Mouse (Mus musculus): ENCODE results near the gene Mtx1. TPM values are rescaled to one million over a fixed set of nuclear protein-coding genes. Genes with fewer than 3 reads are reported as not detected.
A peak's percentile ranks its signal among the peaks of the same experiment; 100 is the strongest.

The Mtx1 gene
- 179 and 204 TPM in 2 replicates for polyA plus RNA-seq (2016; fragmentation: Nextera tagmentation; extraction: Ambion mirVana)

DNA sequence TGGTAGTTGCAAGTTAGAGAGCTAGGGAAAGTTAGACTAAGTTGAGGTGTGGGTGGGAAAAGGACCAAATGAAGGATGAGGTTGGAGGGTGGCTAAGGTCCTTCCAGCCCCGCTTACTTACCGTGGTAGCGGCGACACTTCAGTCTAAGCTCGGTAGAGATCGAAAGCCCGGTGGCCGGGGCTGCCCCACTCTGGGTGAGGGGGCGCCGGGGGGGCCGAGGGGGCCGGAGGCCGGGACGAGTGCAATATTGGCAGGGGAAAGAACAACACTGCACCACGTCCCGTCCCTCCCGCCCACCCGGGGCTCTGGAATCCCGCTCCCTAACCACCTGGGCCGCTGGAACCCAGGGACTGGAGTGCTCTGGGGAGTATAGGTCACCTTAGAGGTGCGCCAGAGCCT, at the start of gene Mtx1:
TSS of gene Mtx1 (minus strand) at position 189 of the 400 bp plus-strand sequence.
- H3K4me1 ChIP-seq, result peaks cover 53% of the 10 kb centered on the region
- peak within 1 kb of the TSS; percentile 64 for H3K4me3 ChIP-seq
- peaks cover 3% of the 10 kb centered on the region; the same call in 1 of the 2 replicates for H3K36me3 ChIP-seq
- peaks cover 64% of the 10 kb centered on the region for H3K27me3 ChIP-seq (ENCODE audit: insufficient read depth, poor library complexity, severe bottlenecking)
- peak within 1 kb of the TSS; percentile 85 for H3K27ac ChIP-seq
- DNase-seq (ENCODE audit: low spot score), result no peak
- H3K9me3 ChIP-seq, result no peaks in the 10 kb centered on the region
- 5% methylated on average over 21 of the region's 21 CpGs for WGBS

GRCm38 (mm10) chr3:89276061-89276460, 49.2 kb upstream of the Mtx1 start:
- 0 out of 2 replicates have a peak, but pooled peaks cover 8% of the 10 kb centered on the region for H3K27me3 ChIP-seq (ENCODE audit: insufficient read depth, poor library complexity, severe bottlenecking)
- no peak for DNase-seq (ENCODE audit: low spot score)
- peaks cover 59% of the 10 kb centered on the region for H3K4me1 ChIP-seq
- H3K27ac ChIP-seq, result no peak overlapping the region
- 84% methylated on average over 13 of the region's 13 CpGs for WGBS
- peak overlapping the region; percentile 77; the same call in 1 of the 2 replicates for H3K4me3 ChIP-seq
- H3K36me3 ChIP-seq, result peaks cover 42% of the 10 kb centered on the region
- no peaks in the 10 kb centered on the region for H3K9me3 ChIP-seq

DNA sequence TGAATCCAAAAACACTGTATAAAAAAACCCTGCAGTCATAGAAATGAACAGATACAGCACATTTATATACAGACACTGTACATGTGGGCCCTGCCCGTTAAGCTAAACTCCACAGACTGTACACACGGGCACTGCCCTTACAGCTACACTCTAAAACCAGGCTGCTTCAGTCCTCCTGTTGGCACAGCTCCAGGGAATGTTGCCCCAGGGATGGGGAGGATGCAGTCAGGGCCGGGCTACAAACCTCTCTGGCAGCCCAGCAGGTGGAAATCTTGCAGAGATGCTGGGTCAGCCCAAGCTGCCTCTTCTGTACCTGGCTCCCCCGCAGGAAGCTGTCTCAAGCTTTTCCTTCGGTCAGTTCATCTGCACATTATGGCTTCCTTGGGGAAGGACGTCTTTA, 44.9 kb upstream of the Mtx1 start:
- Histone ChIP-seq H3K9me3 (no peaks in the 10 kb centered on the region), H3K27me3 (ENCODE audit: insufficient read depth, poor library complexity, severe bottlenecking) (no peaks in the 10 kb centered on the region), H3K27ac (no peak overlapping the region), H3K4me3 (no peak overlapping the region), H3K4me1 (peaks cover 57% of the 10 kb centered on the region), H3K36me3 (peaks cover 45% of the 10 kb centered on the region)
- WGBS, result 69% methylated on average over 6 of the region's 6 CpGs
- no peak for DNase-seq (ENCODE audit: low spot score)

DNA sequence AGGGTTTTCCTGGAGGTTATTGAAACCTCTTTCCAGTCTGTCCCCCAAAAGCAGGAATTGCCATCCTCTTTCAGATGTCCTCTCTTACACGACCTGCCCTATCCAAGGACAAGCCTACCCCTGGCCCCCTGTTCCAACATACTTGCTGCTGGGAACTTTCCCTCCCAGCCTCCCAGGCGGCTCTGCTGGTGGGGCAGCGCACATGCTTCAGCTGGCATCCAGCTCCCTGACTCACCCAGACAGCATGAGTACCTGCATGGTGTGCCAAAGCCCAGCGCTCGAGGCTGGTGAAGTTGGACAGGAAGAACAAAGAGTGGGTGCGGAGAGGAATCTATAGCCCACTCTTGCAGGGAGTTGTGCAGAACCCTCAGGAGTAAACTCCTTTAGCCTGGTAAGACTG, 44.0 kb upstream of the Mtx1 start:
- peaks cover 56% of the 10 kb centered on the region for H3K4me1 ChIP-seq
- H3K36me3 ChIP-seq, result peaks cover 40% of the 10 kb centered on the region
- peak overlapping the region; percentile 91 for H3K27ac ChIP-seq
- no peaks in the 10 kb centered on the region for H3K9me3 ChIP-seq
- WGBS, result 65% methylated on average over 6 of the region's 6 CpGs
- H3K27me3 ChIP-seq (ENCODE audit: insufficient read depth, poor library complexity, severe bottlenecking), result no peaks in the 10 kb centered on the region
- peak overlapping the region; percentile 66 for H3K4me3 ChIP-seq
- no peak for DNase-seq (ENCODE audit: low spot score)

DNA sequence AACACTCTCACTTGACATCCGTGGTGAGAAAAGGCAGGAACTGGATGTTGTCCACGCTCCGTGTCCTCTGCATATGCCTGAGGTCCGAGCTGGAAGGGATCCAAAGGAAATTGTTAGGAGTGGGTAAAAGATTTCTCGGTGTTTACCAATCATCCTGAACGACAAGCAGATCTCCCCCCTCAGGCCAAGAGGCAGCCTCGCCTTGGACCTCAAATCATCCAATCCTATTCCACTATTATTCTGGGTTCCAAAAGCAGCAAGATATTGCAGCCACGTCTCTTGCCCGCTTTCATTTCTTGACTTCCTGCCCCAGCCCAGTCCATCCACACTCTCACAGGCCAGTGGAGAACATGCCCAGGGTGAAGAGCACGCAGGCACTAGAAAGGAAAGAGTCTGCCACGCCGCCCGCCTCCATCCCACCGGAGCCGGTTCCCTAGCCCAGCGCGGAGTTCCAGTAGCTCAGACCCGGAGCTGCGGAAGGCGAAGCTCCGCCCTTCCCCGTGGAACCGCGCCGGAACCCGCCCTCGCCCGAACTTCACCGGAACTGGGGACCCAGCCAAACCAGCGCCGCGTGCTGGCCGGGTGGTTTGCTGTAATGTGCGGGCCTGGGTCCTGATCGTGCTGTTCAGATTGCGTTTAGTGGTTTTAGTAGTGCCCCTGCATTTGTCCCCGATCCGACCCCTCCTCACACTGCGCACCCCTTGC, 43.3 kb upstream of the Mtx1 start, which contains the start of gene Slc50a1:
TSS of gene Slc50a1 (minus strand) at position 520 of the 705 bp plus-strand sequence.
- H3K4me3 ChIP-seq, result peak within 1 kb of the TSS; percentile 66
- no peaks in the 10 kb centered on the region for H3K27me3 ChIP-seq (ENCODE audit: insufficient read depth, poor library complexity, severe bottlenecking)
- H3K36me3 ChIP-seq, result peaks cover 33% of the 10 kb centered on the region
- peak; percentile 87 for DNase-seq (ENCODE audit: low spot score)
- 3% methylated on average over 39 of the region's 39 CpGs for WGBS
- peak within 1 kb of the TSS; percentile 91 for H3K27ac ChIP-seq
- H3K4me1 ChIP-seq, result peaks cover 55% of the 10 kb centered on the region
- no peaks in the 10 kb centered on the region for H3K9me3 ChIP-seq

GRCm38 (mm10) chr3:89268916-89269315, 42.0 kb upstream of the Mtx1 start:
- WGBS, result 49% methylated on average over 8 of the region's 8 CpGs
- Histone ChIP-seq H3K9me3 (no peaks in the 10 kb centered on the region), H3K4me1 (peaks cover 55% of the 10 kb centered on the region), H3K4me3 (peak overlapping the region; percentile 66; the same call in 1 of the 2 replicates), H3K36me3 (peaks cover 25% of the 10 kb centered on the region), H3K27ac (peak overlapping the region; percentile 91; the same call in 1 of the 2 replicates), H3K27me3 (ENCODE audit: insufficient read depth, poor library complexity, severe bottlenecking) (no peaks in the 10 kb centered on the region)
- no peak for DNase-seq (ENCODE audit: low spot score)

- H3K27me3 ChIP-seq (ENCODE audit: insufficient read depth, poor library complexity, severe bottlenecking), result no peaks in the 10 kb centered on the region
- under 1% methylated on average over 20 of the region's 20 CpGs for WGBS
- DNase-seq (ENCODE audit: low spot score), result peak; percentile 93
- H3K36me3 ChIP-seq, result 0 out of 2 replicates have a peak, but pooled peaks cover 6% of the 10 kb centered on the region
- peak overlapping the region; percentile 94 for H3K27ac ChIP-seq
- H3K4me3 ChIP-seq, result peak overlapping the region; percentile 85
- no peaks in the 10 kb centered on the region for H3K9me3 ChIP-seq
- H3K4me1 ChIP-seq, result peaks cover 55% of the 10 kb centered on the region
Measured at GRCm38 (mm10) chr3:89266439-89266893, 39.6 kb upstream of the Mtx1 start.

- Histone ChIP-seq H3K27ac (no peak overlapping the region; the same call in 1 of the 2 replicates), H3K27me3 (ENCODE audit: insufficient read depth, poor library complexity, severe bottlenecking) (peaks cover 4% of the 10 kb centered on the region; the same call in 1 of the 2 replicates), H3K36me3 (no peaks in the 10 kb centered on the region), H3K9me3 (no peaks in the 10 kb centered on the region), H3K4me3 (no peak overlapping the region), H3K4me1 (peaks cover 19% of the 10 kb centered on the region)
- 51% methylated on average over 10 of the region's 10 CpGs for WGBS
- no peak for DNase-seq (ENCODE audit: low spot score)
Measured at GRCm38 (mm10) chr3:89262417-89262816, 35.5 kb upstream of the Mtx1 start.

- no peaks in the 10 kb centered on the region for H3K9me3 ChIP-seq
- H3K4me3 ChIP-seq, result no peak overlapping the region
- 74% methylated on average over 3 of the region's 3 CpGs for WGBS
- no peak for DNase-seq (ENCODE audit: low spot score)
- peaks cover 4% of the 10 kb centered on the region; the same call in 1 of the 2 replicates for H3K27me3 ChIP-seq (ENCODE audit: insufficient read depth, poor library complexity, severe bottlenecking)
- H3K36me3 ChIP-seq, result no peaks in the 10 kb centered on the region
- H3K27ac ChIP-seq, result no peak overlapping the region
- 0 out of 2 replicates have a peak, but pooled peaks cover 4% of the 10 kb centered on the region for H3K4me1 ChIP-seq
Measured at GRCm38 (mm10) chr3:89260211-89260610, 33.3 kb upstream of the Mtx1 start.

DNA sequence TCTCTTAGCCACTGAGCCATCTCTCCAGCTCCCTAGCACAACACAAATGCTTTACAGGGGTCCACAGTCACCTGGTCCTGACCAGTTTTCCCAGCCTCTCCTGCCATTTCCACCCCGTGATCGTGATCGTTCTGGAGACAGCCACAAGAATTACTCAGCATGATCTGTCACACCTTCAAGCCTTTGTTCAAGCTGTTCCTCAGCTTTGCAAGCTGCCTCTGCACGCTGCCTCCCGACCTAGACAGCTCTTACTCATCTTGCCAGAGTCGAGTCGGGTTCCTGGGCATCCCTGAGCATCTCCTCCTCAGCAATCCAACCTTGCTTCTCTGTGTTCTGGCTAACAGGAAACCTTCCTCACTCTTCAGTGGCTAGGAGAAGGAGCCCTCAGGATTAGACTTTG, 32.2 kb upstream of the Mtx1 start, which contains the start of gene Dpm3:
TSS of gene Dpm3 (plus strand) at position 283 of the 400 bp plus-strand sequence.
- H3K4me1 ChIP-seq, result 0 out of 2 replicates have a peak, but pooled peaks cover 4% of the 10 kb centered on the region
- H3K27me3 ChIP-seq (ENCODE audit: insufficient read depth, poor library complexity, severe bottlenecking), result peaks cover 4% of the 10 kb centered on the region; the same call in 1 of the 2 replicates
- H3K36me3 ChIP-seq, result no peaks in the 10 kb centered on the region
- WGBS, result 44% methylated on average over 7 of the region's 7 CpGs
- no peaks in the 10 kb centered on the region for H3K9me3 ChIP-seq
- no peak within 1 kb of the TSS for H3K27ac ChIP-seq
- no peak for DNase-seq (ENCODE audit: low spot score)
- no peak within 1 kb of the TSS for H3K4me3 ChIP-seq

DNA sequence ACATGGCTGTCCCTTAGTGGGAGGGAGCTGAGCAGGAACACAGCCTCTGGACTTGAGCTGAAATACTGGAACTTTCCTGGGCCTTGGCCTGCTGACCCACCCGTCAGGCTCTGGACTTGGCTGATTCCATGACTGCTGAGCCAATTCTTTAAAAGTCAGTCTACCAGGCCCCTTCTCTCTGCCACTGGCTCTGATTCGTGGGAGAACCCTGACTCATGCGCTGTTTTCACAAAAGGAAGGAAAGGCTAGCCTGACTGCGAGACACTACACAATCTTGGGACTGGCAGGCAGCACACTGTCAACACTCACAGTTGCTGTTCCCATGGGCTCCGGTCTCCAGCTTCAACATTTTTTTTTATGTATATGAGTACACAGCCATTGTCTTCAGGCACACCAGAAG, 29.3 kb upstream of the Mtx1 start:
- Histone ChIP-seq H3K27ac (no peak overlapping the region), H3K4me1 (peaks cover 14% of the 10 kb centered on the region), H3K9me3 (no peaks in the 10 kb centered on the region), H3K36me3 (no peaks in the 10 kb centered on the region), H3K4me3 (no peak overlapping the region), H3K27me3 (ENCODE audit: insufficient read depth, poor library complexity, severe bottlenecking) (peaks cover 15% of the 10 kb centered on the region)
- WGBS, result 61% methylated on average over 5 of the region's 5 CpGs
- DNase-seq (ENCODE audit: low spot score), result no peak

GRCm38 (mm10) chr3:89254994-89255393, 28.1 kb upstream of the Mtx1 start:
- H3K4me3 ChIP-seq, result no peak overlapping the region
- DNase-seq (ENCODE audit: low spot score), result no peak
- H3K36me3 ChIP-seq, result no peaks in the 10 kb centered on the region
- no peaks in the 10 kb centered on the region for H3K9me3 ChIP-seq
- 81% methylated on average over 5 of the region's 5 CpGs for WGBS
- H3K27ac ChIP-seq, result no peak overlapping the region
- peaks cover 15% of the 10 kb centered on the region for H3K27me3 ChIP-seq (ENCODE audit: insufficient read depth, poor library complexity, severe bottlenecking)
- peaks cover 26% of the 10 kb centered on the region for H3K4me1 ChIP-seq

GRCm38 (mm10) chr3:89251365-89251895, 24.5 kb upstream of the Mtx1 start:
- Histone ChIP-seq H3K36me3 (peaks cover 24% of the 10 kb centered on the region), H3K4me1 (peaks cover 41% of the 10 kb centered on the region), H3K9me3 (no peaks in the 10 kb centered on the region)

More at GRCm38 (mm10) chr3:89251365-89251895, 24.5 kb upstream of the Mtx1 start:
- peak overlapping the region; percentile 46 for H3K4me3 ChIP-seq
- peaks cover 11% of the 10 kb centered on the region for H3K27me3 ChIP-seq (ENCODE audit: insufficient read depth, poor library complexity, severe bottlenecking)
- WGBS, result 5% methylated on average over 17 of the region's 17 CpGs
- H3K27ac ChIP-seq, result peak overlapping the region; percentile 76
- DNase-seq (ENCODE audit: low spot score), result no peak

All from heart, embryonic 10.5 days (tissue).